Mouse (Mus musculus): ENCODE measurements around the gene Vps25. TPM values are rescaled to one million over a fixed set of nuclear protein-coding genes. Genes with fewer than 3 reads are reported as not detected.

Gene Vps25
- total and polyA plus RNA-seq, 3 experiments = 75.5 to 107 TPM; not detected in 1

GRCm38 (mm10) chr11:101276319-101277070, 23.0 kb downstream of the Vps25 start:
- Histone ChIP-seq H3K79me2 (ENCODE audit: control insufficient read depth, insufficient read depth, low read length, poor library complexity) (peaks cover 15% of the 10 kb centered on the region), H3K4me1 (ENCODE audit: control insufficient read depth in 1 of 2, insufficient read depth in 2 of 2, low read length in 2 of 2) (peaks cover 0 to 18% of the 10 kb centered on the region in 2 experiments; a peak in 3 of 4 replicates), H3K36me3 (ENCODE audit: control insufficient read depth in 1 of 2, insufficient read depth in 2 of 2, low read length in 2 of 2) (peaks cover 0 to 13% of the 10 kb centered on the region in 2 experiments; a peak in 2 of 4 replicates), H3K27me3 (ENCODE audit: control insufficient read depth in 1 of 2, insufficient read depth in 2 of 2, low read length in 2 of 2) (no peaks in the 10 kb centered on the region), H3K27ac (ENCODE audit: control insufficient read depth, low read depth, low read length) (no peak overlapping the region), H3K9ac (ENCODE audit: control insufficient read depth, low read depth, low read length, poor library complexity, severe bottlenecking) (no peak overlapping the region), H3K9me3 (replicated peaks; ENCODE audit: insufficient read depth, low read length) (no peaks in the 10 kb centered on the region), H3K4me3 (ENCODE audit: control insufficient read depth in 1 of 2, insufficient read depth in 1 of 2, low read depth in 2 of 2, low read length in 2 of 2) (no peak overlapping the region)
- TF ChIP-seq MYB (IDR thresholded peaks at IDR 0.05; ENCODE audit: low read depth, low read length) = no peak
- no peak for TF ChIP-seq KAT2A (conservative IDR thresholded peaks at IDR 0.05; ENCODE audit: low read depth, low read length)
- no peak for TF ChIP-seq HCFC1 (IDR thresholded peaks at IDR 0.05; ENCODE audit: low read depth, low read length)
- no peak for TF ChIP-seq JUND (IDR thresholded peaks at IDR 0.05; ENCODE audit: low read depth, low read length)
- no peak for TF ChIP-seq GATA1 (IDR thresholded peaks at IDR 0.05; ENCODE audit: low read depth, low read length)
- no peak for TF ChIP-seq GABPA (IDR thresholded peaks at IDR 0.05; ENCODE audit: low read depth, low read length)
- no peak for TF ChIP-seq MAFK (IDR thresholded peaks at IDR 0.05; ENCODE audit: borderline replicate concordance, low read depth, low read length)
- no peak for TF ChIP-seq MYC (IDR thresholded peaks at IDR 0.05; ENCODE audit: low read depth, low read length)
- TF ChIP-seq RAD21 (IDR thresholded peaks at IDR 0.05; ENCODE audit: low read depth, low read length) = no peak
- no peak for TF ChIP-seq NRF1 (IDR thresholded peaks at IDR 0.05; ENCODE audit: insufficient read depth, low read depth, low read length, poor library complexity, severe bottlenecking)
- TF ChIP-seq RCOR1 (IDR thresholded peaks at IDR 0.05; ENCODE audit: low read depth, low read length) = no peak
- no peak for TF ChIP-seq SMC3 (IDR thresholded peaks at IDR 0.05; ENCODE audit: low read depth, low read length)
- no peak for TF ChIP-seq NELFE (IDR thresholded peaks at IDR 0.05; ENCODE audit: low read depth, low read length)
- TF ChIP-seq ZC3H11A (IDR thresholded peaks at IDR 0.05; ENCODE audit: low read depth, low read length) = no peak
- no peak for TF ChIP-seq CHD1 (IDR thresholded peaks at IDR 0.05; ENCODE audit: low read depth, low read length)
- no peak for DNase-seq (ENCODE audit: low read depth, low spot score)

GRCm38 (mm10) chr11:101277381-101278222, 24.1 kb downstream of the Vps25 start:
- H3K4me3 ChIP-seq (ENCODE audit: control insufficient read depth in 1 of 2, insufficient read depth in 1 of 2, low read depth in 2 of 2, low read length in 2 of 2) = peak overlapping the region; percentile 76 to 80
- TF ChIP-seq MAX (IDR thresholded peaks at IDR 0.05; ENCODE audit: low read length) (0 out of 2 replicates have a peak, but pooled peaks have one; percentile 10), POLR2A (IDR thresholded peaks at IDR 0.05; ENCODE audit: control insufficient read depth in 1 of 2, insufficient read depth in 1 of 2, low read depth in 1 of 2, low read length in 2 of 2, poor library complexity in 1 of 2) (peak in 1 of 2 experiments; percentile 56; a peak in 3 of 4 replicates), MYB (IDR thresholded peaks at IDR 0.05; ENCODE audit: low read depth, low read length) (no peak), POLR2AphosphoS5 (IDR thresholded peaks at IDR 0.05; ENCODE audit: borderline replicate concordance, low read depth, low read length) (no peak), NELFE (IDR thresholded peaks at IDR 0.05; ENCODE audit: low read depth, low read length) (peak; percentile 35; the same call in 1 of the 2 replicates), EP300 (IDR thresholded peaks at IDR 0.05; ENCODE audit: low read depth in 1 of 2, low read length in 2 of 2) (peak; percentile 45 to 51; a peak in 3 of 4 replicates), MXI1 (IDR thresholded peaks at IDR 0.05; ENCODE audit: low read depth, low read length) (0 out of 2 replicates have a peak, but pooled peaks have one; percentile 0), TBP (IDR thresholded peaks at IDR 0.05; ENCODE audit: low read depth, low read length) (peak; percentile 76), BHLHE40 (IDR thresholded peaks at IDR 0.05; ENCODE audit: borderline replicate concordance, low read depth, low read length) (peak; percentile 46; the same call in 1 of the 2 replicates), GATA1 (IDR thresholded peaks at IDR 0.05; ENCODE audit: low read depth, low read length) (0 out of 2 replicates have a peak, but pooled peaks have one; percentile 6)
- H3K9me3 ChIP-seq (replicated peaks; ENCODE audit: insufficient read depth, low read length) = no peaks in the 10 kb centered on the region
- H3K4me1 ChIP-seq (ENCODE audit: control insufficient read depth in 1 of 2, insufficient read depth in 2 of 2, low read length in 2 of 2) = peaks cover 0 to 18% of the 10 kb centered on the region in 2 experiments; a peak in 3 of 4 replicates
- peaks cover 15% of the 10 kb centered on the region for H3K79me2 ChIP-seq (ENCODE audit: control insufficient read depth, insufficient read depth, low read length, poor library complexity)
- peak; percentile 78 for DNase-seq (ENCODE audit: low read depth, low spot score)
- H3K27me3 ChIP-seq (ENCODE audit: control insufficient read depth in 1 of 2, insufficient read depth in 2 of 2, low read length in 2 of 2) = no peaks in the 10 kb centered on the region
- peak overlapping the region; percentile 79 for H3K9ac ChIP-seq (ENCODE audit: control insufficient read depth, low read depth, low read length, poor library complexity, severe bottlenecking)
- peak overlapping the region; percentile 69 for H3K27ac ChIP-seq (ENCODE audit: control insufficient read depth, low read depth, low read length)
- peaks cover 0 to 13% of the 10 kb centered on the region in 2 experiments; a peak in 2 of 4 replicates for H3K36me3 ChIP-seq (ENCODE audit: control insufficient read depth in 1 of 2, insufficient read depth in 2 of 2, low read length in 2 of 2)

All from MEL (cell line).